Mouse (Mus musculus): ENCODE data around the gene Lman1l. TPM values are rescaled to one million over a fixed set of nuclear protein-coding genes. Genes with fewer than 3 reads are reported as not detected.

Gene Lman1l
- polyA plus RNA-seq, 1 experiment from 2014 or later, result not detected

- peak; percentile 89 for ATAC-seq (replicated peaks; ENCODE audit: low FRiP score)
- H3K27me3 ChIP-seq, result no peaks in the 10 kb centered on the region
- H3K9ac ChIP-seq, result peak overlapping the region; percentile 100
- H3K4me3 ChIP-seq (replicated peaks), result peak overlapping the region; percentile 95
- peaks cover 51% of the 10 kb centered on the region for H3K4me1 ChIP-seq
- H3K36me3 ChIP-seq, result peaks cover 9% of the 10 kb centered on the region
- under 1% methylated on average over 81 of the region's 85 CpGs for WGBS
- H3K9me3 ChIP-seq (replicated peaks), result no peaks in the 10 kb centered on the region
- peak overlapping the region; percentile 92 for H3K4me2 ChIP-seq
- peak overlapping the region; percentile 98 for H3K27ac ChIP-seq
Measured at GRCm38 (mm10) chr9:57644944-57645893, 24.6 kb upstream of the Lman1l start.

- Histone ChIP-seq H3K4me2 (peak overlapping the region; percentile 92), H3K4me1 (peaks cover 59% of the 10 kb centered on the region), H3K9me3 (replicated peaks) (no peaks in the 10 kb centered on the region), H3K27me3 (no peaks in the 10 kb centered on the region), H3K9ac (peak overlapping the region; percentile 100), H3K36me3 (peaks cover 9% of the 10 kb centered on the region), H3K4me3 (replicated peaks) (peak overlapping the region; percentile 95), H3K27ac (peak overlapping the region; percentile 98)
- under 1% methylated on average over 18 of the region's 18 CpGs for WGBS
- ATAC-seq (replicated peaks; ENCODE audit: low FRiP score), result peak; percentile 1; the same call in 1 of the 2 replicates
Measured at GRCm38 (mm10) chr9:57644442-57644943, 23.9 kb upstream of the Lman1l start.

GRCm38 (mm10) chr9:57643856-57644180, 23.2 kb upstream of the Lman1l start:
- ATAC-seq (replicated peaks; ENCODE audit: low FRiP score), result no peak
- no peaks in the 10 kb centered on the region for H3K9me3 ChIP-seq (replicated peaks)
- peak overlapping the region; percentile 64 for H3K27ac ChIP-seq
- peak overlapping the region; percentile 95 for H3K4me3 ChIP-seq (replicated peaks)
- 25% methylated on average over 7 of the region's 7 CpGs for WGBS
- H3K9ac ChIP-seq, result peak overlapping the region; percentile 100
- H3K27me3 ChIP-seq, result no peaks in the 10 kb centered on the region
- H3K4me2 ChIP-seq, result peak overlapping the region; percentile 92
- H3K4me1 ChIP-seq, result peaks cover 65% of the 10 kb centered on the region
- peaks cover 9% of the 10 kb centered on the region for H3K36me3 ChIP-seq

- no peaks in the 10 kb centered on the region for H3K9me3 ChIP-seq (replicated peaks)
- peak overlapping the region; percentile 95 for H3K4me3 ChIP-seq (replicated peaks)
- peaks cover 9% of the 10 kb centered on the region for H3K36me3 ChIP-seq
- 59% methylated on average over 9 of the region's 9 CpGs for WGBS
- ATAC-seq (replicated peaks; ENCODE audit: low FRiP score), result no peak
- H3K4me2 ChIP-seq, result peak overlapping the region; percentile 92
- H3K9ac ChIP-seq, result peak overlapping the region; percentile 100
- H3K27me3 ChIP-seq, result no peaks in the 10 kb centered on the region
- H3K27ac ChIP-seq, result peak overlapping the region; percentile 64
- H3K4me1 ChIP-seq, result peaks cover 70% of the 10 kb centered on the region
Measured at GRCm38 (mm10) chr9:57643169-57643855, 22.7 kb upstream of the Lman1l start.

- Histone ChIP-seq H3K4me3 (replicated peaks) (no peak overlapping the region), H3K4me2 (no peak overlapping the region), H3K36me3 (peaks cover 9% of the 10 kb centered on the region), H3K9me3 (replicated peaks) (no peaks in the 10 kb centered on the region), H3K27me3 (no peaks in the 10 kb centered on the region), H3K27ac (peak overlapping the region; percentile 64; the same call in 1 of the 2 replicates), H3K9ac (no peak overlapping the region), H3K4me1 (peaks cover 81% of the 10 kb centered on the region)
- no peak for ATAC-seq (replicated peaks; ENCODE audit: low FRiP score)
- WGBS, result 82% methylated on average over 13 of the region's 13 CpGs
Measured at GRCm38 (mm10) chr9:57641775-57642550, 21.4 kb upstream of the Lman1l start.

- Histone ChIP-seq H3K9me3 (replicated peaks) (no peaks in the 10 kb centered on the region), H3K4me2 (peak overlapping the region; percentile 44), H3K36me3 (peaks cover 9% of the 10 kb centered on the region), H3K27ac (peak overlapping the region; percentile 90), H3K4me1 (peaks cover 87% of the 10 kb centered on the region), H3K4me3 (replicated peaks) (no peak overlapping the region; the same call in 1 of the 2 replicates), H3K27me3 (no peaks in the 10 kb centered on the region), H3K9ac (0 out of 2 replicates have a peak overlapping the region, but pooled peaks have one; percentile 8)
- no peak for ATAC-seq (replicated peaks; ENCODE audit: low FRiP score)
- WGBS, result 67% methylated on average over 1 of the region's 1 CpGs
Measured at GRCm38 (mm10) chr9:57641022-57641421, 20.4 kb upstream of the Lman1l start.

GRCm38 (mm10) chr9:57640384-57640783, 19.8 kb upstream of the Lman1l start:
- Histone ChIP-seq H3K27me3 (no peaks in the 10 kb centered on the region), H3K9ac (0 out of 2 replicates have a peak overlapping the region, but pooled peaks have one; percentile 8), H3K4me2 (peak overlapping the region; percentile 44), H3K4me3 (replicated peaks) (peak overlapping the region; percentile 9), H3K4me1 (peaks cover 83% of the 10 kb centered on the region), H3K9me3 (replicated peaks) (no peaks in the 10 kb centered on the region), H3K27ac (peak overlapping the region; percentile 90), H3K36me3 (peaks cover 9% of the 10 kb centered on the region)
- 4% methylated on average over 15 of the region's 15 CpGs for WGBS
- ATAC-seq (replicated peaks; ENCODE audit: low FRiP score), result peak; percentile 40

GRCm38 (mm10) chr9:57639661-57640328, 19.2 kb upstream of the Lman1l start:
- H3K9me3 ChIP-seq (replicated peaks), result no peaks in the 10 kb centered on the region
- H3K4me2 ChIP-seq, result peak overlapping the region; percentile 44
- peak overlapping the region; percentile 90 for H3K27ac ChIP-seq
- peaks cover 9% of the 10 kb centered on the region for H3K36me3 ChIP-seq
- no peaks in the 10 kb centered on the region for H3K27me3 ChIP-seq
- H3K4me1 ChIP-seq, result peaks cover 83% of the 10 kb centered on the region
- peak overlapping the region; percentile 8; the same call in 1 of the 2 replicates for H3K9ac ChIP-seq
- H3K4me3 ChIP-seq (replicated peaks), result peak overlapping the region; percentile 9
- WGBS, result 71% methylated on average over 5 of the region's 5 CpGs
- ATAC-seq (replicated peaks; ENCODE audit: low FRiP score), result no peak

- peak; percentile 62 for ATAC-seq (replicated peaks; ENCODE audit: low FRiP score)
Measured at GRCm38 (mm10) chr9:57638651-57639459, 18.3 kb upstream of the Lman1l start.

GRCm38 (mm10) chr9:57637741-57638322, 17.3 kb upstream of the Lman1l start:
- Histone ChIP-seq H3K27me3 (no peaks in the 10 kb centered on the region), H3K36me3 (peaks cover 9% of the 10 kb centered on the region), H3K27ac (peak overlapping the region; percentile 90), H3K9me3 (replicated peaks) (no peaks in the 10 kb centered on the region), H3K4me1 (peaks cover 68% of the 10 kb centered on the region), H3K4me3 (replicated peaks) (no peak overlapping the region), H3K9ac (0 out of 2 replicates have a peak overlapping the region, but pooled peaks have one; percentile 31), H3K4me2 (peak overlapping the region; percentile 44)
- WGBS, result 13% methylated on average over 6 of the region's 6 CpGs
- ATAC-seq (replicated peaks; ENCODE audit: low FRiP score), result peak; percentile 55

More at GRCm38 (mm10) chr9:57638651-57639459, 18.3 kb upstream of the Lman1l start:
- WGBS, result 19% methylated on average over 8 of the region's 8 CpGs
- H3K36me3 ChIP-seq, result peaks cover 9% of the 10 kb centered on the region
- peaks cover 75% of the 10 kb centered on the region for H3K4me1 ChIP-seq
- peak overlapping the region; percentile 35 for H3K9ac ChIP-seq
- peak overlapping the region; percentile 44 for H3K4me2 ChIP-seq
- peak overlapping the region; percentile 90 for H3K27ac ChIP-seq
- no peaks in the 10 kb centered on the region for H3K9me3 ChIP-seq (replicated peaks)
- H3K27me3 ChIP-seq, result no peaks in the 10 kb centered on the region
- H3K4me3 ChIP-seq (replicated peaks), result no peak overlapping the region

Data from kidney, embryonic 15.5 days (tissue).